Mouse (Mus musculus) ES-E14 (cell line): ENCODE results near the gene Ranbp3.

Experiments
- MAFK ChIP-seq: IDR thresholded peaks from 2 replicates; pipeline ENCODE4 v1.6.1; 2014; ENCODE audit warnings: mild to moderate bottlenecking, low read depth, low read length, inconsistent platforms; ENCODE audit not compliant: insufficient read depth
- ZNF384 ChIP-seq: IDR thresholded peaks from 2 replicates; pipeline ENCODE4 v1.6.1; 2012; ENCODE audit warnings: low read depth, low read length, inconsistent platforms

GRCm38 (mm10) chr17:56672941-56673646 is at the start of gene Ranbp3:
- TF ChIP-seq MAFK, result no peak
- TF ChIP-seq ZNF384, result no peak
